In the genomic region with DNA sequence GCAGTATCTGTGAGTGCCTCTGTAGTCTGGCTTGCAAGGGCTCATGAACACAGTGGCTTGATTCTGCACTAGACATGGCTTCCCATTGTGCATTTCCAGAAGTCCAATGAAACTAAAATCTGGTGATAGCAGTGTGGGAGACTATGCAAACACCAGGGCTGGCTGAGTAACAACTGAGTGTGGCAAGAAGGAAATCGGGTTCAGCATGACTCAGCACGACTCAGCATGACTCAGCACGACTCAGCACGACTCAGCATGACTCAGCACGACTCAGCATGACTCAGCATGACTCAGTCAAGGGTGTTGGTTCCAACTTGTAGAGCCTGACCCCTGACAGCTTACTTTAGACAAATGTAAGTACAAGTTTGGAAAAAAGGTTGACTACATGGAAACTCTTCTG, we compare ENCODE assay signal across 15 mouse cellular contexts.
DNase-seq lines count a peak whose midpoint lies in the region; ATAC-seq and TF ChIP-seq lines count a peak whose summit lies in the region.
"Had no signal": no experiment of that assay in that cellular context is flagged by ENCODE, and none has a peak within 500 bp of the region (broad histone marks: within the 10 kb centered on the region; RNA-seq: fewer than 3 reads in every experiment).

No protein-coding gene starts in this region.

- TF ChIP-seq CTCF in gastrocnemius, adult 2 months (IDR thresholded peaks at IDR 0.05): no peak
- TF ChIP-seq CTCF in forebrain, postnatal 0 days (IDR thresholded peaks at IDR 0.05; ENCODE audit: low read depth): no peak

- peak; percentile 11 for DNase-seq in adrenal gland, adult 2 months
- DNase-seq in adrenal gland, postnatal 25 days: no peak
- peak; percentile 6 for DNase-seq in CD4-positive helper T cell, adult 2 months (ENCODE audit: low read depth, low spot score)
- peak; percentile 57 for DNase-seq in R1 (ENCODE audit: low read depth, low spot score)
- no peak for DNase-seq in gastrocnemius, adult 2 months
- no peak for DNase-seq in left cerebral cortex, postnatal 14 days (ENCODE audit: low spot score in 2 of 2)
- no peak for DNase-seq in forebrain, postnatal 0 days
- DNase-seq: cerebellum, adult 9-11 months; heart, postnatal 4 days; right cerebral cortex, postnatal 25 days; thymus, postnatal 14 days had no signal

- no peak overlapping the region for H3K27ac ChIP-seq in gastrocnemius, adult 2 months
- no peak overlapping the region for H3K27ac ChIP-seq in forebrain, postnatal 0 days (ENCODE audit: low read depth, low read length)
- H3K27ac ChIP-seq: forebrain, embryonic 10.5 days; intestine, embryonic 15.5 days; macrophage had no signal

- H3K9ac ChIP-seq in forebrain, postnatal 0 days: no peak overlapping the region
- H3K9ac ChIP-seq: intestine, embryonic 15.5 days had no signal

- no peaks in the 10 kb centered on the region for H3K27me3 ChIP-seq in forebrain, postnatal 0 days (ENCODE audit: insufficient read depth, low read length)
- H3K27me3 ChIP-seq: intestine, embryonic 15.5 days had no signal

- H3K4me1 ChIP-seq in forebrain, postnatal 0 days (ENCODE audit: insufficient read depth): no peaks in the 10 kb centered on the region
- H3K4me1 ChIP-seq: intestine, embryonic 15.5 days had no signal

- H3K9me3 ChIP-seq in forebrain, postnatal 0 days (ENCODE audit: low read length): no peaks in the 10 kb centered on the region
- H3K9me3 ChIP-seq: forebrain, embryonic 10.5 days; intestine, embryonic 15.5 days had no signal

- H3K4me3 ChIP-seq in gastrocnemius, adult 2 months: no peak overlapping the region
- no peak overlapping the region for H3K4me3 ChIP-seq in forebrain, postnatal 0 days (ENCODE audit: low read depth, low read length)
- H3K4me3 ChIP-seq: forebrain, embryonic 10.5 days; intestine, embryonic 15.5 days had no signal

- intact Hi-C loops in gastrocnemius, adult 2 months (cut with DNase I): no loop called here
- intact Hi-C loops in left cerebral cortex, postnatal 14 days (cut with DNase I): no loop called here

- peak; percentile 47 for ATAC-seq in granulocyte monocyte progenitor cell, adult 5-6 weeks (replicated peaks; ENCODE audit: poor library complexity, severe bottlenecking)
- no peak for ATAC-seq in forebrain, postnatal 0 days
- ATAC-seq: intestine, embryonic 15.5 days had no signal

- WGBS in forebrain, postnatal 0 days: 96% methylated on average over 5 of the region's 5 CpGs

- no peak overlapping the region for H3K4me2 ChIP-seq in forebrain, postnatal 0 days (ENCODE audit: low read depth)
- H3K4me2 ChIP-seq: intestine, embryonic 15.5 days had no signal

- H3K36me3 ChIP-seq in forebrain, postnatal 0 days (ENCODE audit: insufficient read depth): no peaks in the 10 kb centered on the region
- H3K36me3 ChIP-seq: forebrain, embryonic 10.5 days; intestine, embryonic 15.5 days had no signal

Comparison
In these comparisons a context has a peak if more than half of its experiments do, and no peak if none do; other contexts are left out.
1. DNase-seq: peak in adrenal gland, adult 2 months (single experiment), CD4-positive helper T cell, adult 2 months (single experiment) and R1 (single experiment); none in adrenal gland, postnatal 25 days (single experiment), gastrocnemius, adult 2 months (single experiment), left cerebral cortex, postnatal 14 days (0 of 2) and forebrain, postnatal 0 days (single experiment).